Mouse (Mus musculus) forebrain, embryonic 16.5 days (tissue): ENCODE measurements at regions not wholly inside any gene's neighbourhood (a gene's known extent, or its start where the extent isn't known, plus 50 kb on each side); places are given as distances from the start of the nearest gene placed in this dataset.

ENCODE experiments used
- ATAC-seq: fragments of 200-750 bp; cut with Nextera tagmentation; 2 replicates; pipeline ENCODE4 v1.8.0; 2017; ENCODE audit warnings: mild to moderate bottlenecking, moderate library complexity
- H3K27ac ChIP-seq: fragments of 300-500 bp; sonication (generic); 2 replicates; pipeline ENCODE4 v1.5.1; 2014; ENCODE audit warnings: low read length, control low read depth
- H3K27me3 ChIP-seq: fragments of 300-500 bp; sonication (generic); replicated peaks from 2 replicates; pipeline ENCODE4 v1.6.1; 2014; ENCODE audit warnings: low read length; ENCODE audit not compliant: control insufficient read depth, insufficient read depth
- H3K36me3 ChIP-seq: fragments of 300-500 bp; sonication (generic); 2 replicates; pipeline ENCODE4 v1.6.1; 2014; ENCODE audit not compliant: control insufficient read depth, insufficient read depth
- H3K4me1 ChIP-seq: fragments of 300-500 bp; sonication (generic); replicated peaks from 2 replicates; pipeline ENCODE4 v1.6.1; 2014; ENCODE audit warnings: low read length; ENCODE audit not compliant: control insufficient read depth, insufficient read depth
- H3K4me2 ChIP-seq: fragments of 300-500 bp; sonication (generic); 2 replicates; pipeline ENCODE4 v1.6.1; 2014; ENCODE audit warnings: mild to moderate bottlenecking, low read length, control low read depth
- H3K4me3 ChIP-seq: fragments of 300-500 bp; sonication (generic); replicated peaks from 2 replicates; pipeline ENCODE4 v1.5.1; 2014; ENCODE audit warnings: mild to moderate bottlenecking, low read length, control low read depth
- H3K9ac ChIP-seq: fragments of 300-500 bp; sonication (generic); replicated peaks from 2 replicates; pipeline ENCODE4 v1.6.1; 2014; ENCODE audit warnings: low read depth, low read length, control low read depth
- H3K9me3 ChIP-seq: fragments of 300-500 bp; sonication (generic); 2 replicates; pipeline ENCODE4 v1.6.1; 2016; ENCODE audit warnings: low read length; ENCODE audit not compliant: control insufficient read depth
- WGBS: fragments of 180-500 bp; shearing (Covaris S2); extraction: QIAGEN DNeasy Blood & Tissue Kit; methylation state at CpG from one replicate; pipeline ENCODE4 v1.1.7; 2014; 5-methylcytosine and 5-hydroxymethylcytosine counted together

DNA sequence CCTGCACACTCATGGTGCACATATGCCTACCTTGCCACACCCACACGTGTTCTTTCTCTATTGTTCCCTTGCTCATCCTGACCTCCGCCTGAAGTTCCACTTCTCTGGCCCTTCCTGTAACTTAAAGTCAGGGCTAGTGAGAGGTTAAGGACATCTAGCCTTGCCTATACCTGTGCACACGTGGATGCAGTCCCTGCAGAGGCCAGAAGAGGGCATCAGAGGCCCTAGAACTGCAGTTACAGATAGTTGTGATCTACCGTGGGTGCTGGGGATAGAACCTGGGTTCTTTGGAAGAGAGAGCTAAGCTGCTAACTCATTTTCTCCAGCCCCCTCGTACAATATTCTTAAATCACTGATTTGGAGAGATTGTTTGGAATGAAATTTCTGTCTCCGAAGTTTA is 62.7 kb upstream of the Slc25a13 start:
- H3K4me2 ChIP-seq: no peak overlapping the region
- H3K9me3 ChIP-seq: peaks cover 3% of the 10 kb centered on the region; the same call in 1 of the 2 replicates
- no peak overlapping the region for H3K9ac ChIP-seq
- no peak overlapping the region for H3K27ac ChIP-seq
- ATAC-seq: no peak
- no peaks in the 10 kb centered on the region for H3K27me3 ChIP-seq
- no peaks in the 10 kb centered on the region for H3K36me3 ChIP-seq
- H3K4me3 ChIP-seq: no peak overlapping the region
- WGBS: 79% methylated on average over 6 of the region's 6 CpGs
- H3K4me1 ChIP-seq: no peaks in the 10 kb centered on the region

DNA sequence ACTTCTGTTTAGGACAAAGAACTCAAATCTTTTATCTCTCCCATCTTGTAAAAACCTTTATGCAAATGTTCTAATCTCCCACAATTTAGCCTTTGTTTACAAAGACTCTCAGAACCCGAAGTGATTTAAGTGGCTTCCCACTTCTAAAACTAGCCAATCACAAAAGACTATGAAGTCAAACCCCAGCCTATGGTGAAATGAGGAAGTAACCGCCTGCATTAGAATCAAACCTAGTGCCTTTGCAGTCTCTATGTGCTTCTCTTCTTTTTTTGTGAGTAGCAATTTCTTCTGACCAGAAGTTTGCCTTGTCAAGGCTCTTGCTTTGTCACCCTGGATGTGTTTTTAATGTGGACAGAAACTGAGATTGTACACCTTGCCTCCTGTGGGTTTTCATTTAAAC is 53.6 kb upstream of the Slc25a13 start:
- Histone ChIP-seq H3K27me3 (no peaks in the 10 kb centered on the region), H3K4me1 (no peaks in the 10 kb centered on the region), H3K9ac (no peak overlapping the region), H3K9me3 (peaks cover 4% of the 10 kb centered on the region; the same call in 1 of the 2 replicates), H3K36me3 (no peaks in the 10 kb centered on the region), H3K4me3 (no peak overlapping the region), H3K4me2 (no peak overlapping the region), H3K27ac (no peak overlapping the region)
- no peak for ATAC-seq
- 35% methylated on average over 2 of the region's 2 CpGs for WGBS
